Mouse (Mus musculus) hindbrain, embryonic 11.5 days (tissue): Measurements from ENCODE around the gene Paqr9. TPM values are rescaled to one million over a fixed set of nuclear protein-coding genes. Genes with fewer than 3 reads are reported as not detected.

ENCODE experiments used
- ATAC-seq: fragments of 200-750 bp; cut with Nextera tagmentation; 2 replicates; pipeline ENCODE4 v1.8.0; 2017; ENCODE audit warnings: mild to moderate bottlenecking, moderate TSS enrichment, moderate library complexity; ENCODE audit not compliant: low FRiP score
- DNase-seq: peaks from one replicate; pipeline ENCODE4 v3.0.0-alpha.2; 2015; ENCODE audit warnings: low spot score
- H3K27ac ChIP-seq: fragments of 300-500 bp; sonication (generic); 2 replicates; pipeline ENCODE4 v1.5.1; 2014; ENCODE audit warnings: mild to moderate bottlenecking, low read depth, low read length
- H3K27me3 ChIP-seq: fragments of 300-500 bp; sonication (generic); 2 replicates; pipeline ENCODE4 v1.6.1; 2014; ENCODE audit warnings: mild to moderate bottlenecking, low read length, moderate library complexity, mixed read lengths; ENCODE audit not compliant: control insufficient read depth, insufficient read depth
- H3K36me3 ChIP-seq: fragments of 300-500 bp; sonication (generic); 2 replicates; pipeline ENCODE4 v1.6.1; 2014; ENCODE audit warnings: mild to moderate bottlenecking, low read length, moderate library complexity, mixed read lengths; ENCODE audit not compliant: control insufficient read depth, insufficient read depth
- H3K4me1 ChIP-seq: fragments of 300-500 bp; sonication (generic); replicated peaks from 2 replicates; pipeline ENCODE4 v1.6.1; 2014; ENCODE audit warnings: low read length, mixed read lengths; ENCODE audit not compliant: control insufficient read depth, insufficient read depth
- H3K4me2 ChIP-seq: fragments of 300-500 bp; sonication (generic); replicated peaks from 2 replicates; pipeline ENCODE4 v1.6.1; 2014; ENCODE audit warnings: mild to moderate bottlenecking, low read depth, low read length
- H3K4me3 ChIP-seq: fragments of 300-500 bp; sonication (generic); 2 replicates; pipeline ENCODE4 v1.5.1; 2014; ENCODE audit warnings: low read depth, low read length
- H3K9ac ChIP-seq: fragments of 300-500 bp; sonication (generic); 2 replicates; pipeline ENCODE4 v1.6.1; 2014; ENCODE audit warnings: low read depth, low read length
- H3K9me3 ChIP-seq: fragments of 300-500 bp; sonication (generic); 2 replicates; pipeline ENCODE4 v1.6.1; 2016; ENCODE audit warnings: low read length; ENCODE audit not compliant: control insufficient read depth
- WGBS: fragments of 180-500 bp; shearing (Covaris S2); extraction: QIAGEN DNeasy Blood & Tissue Kit; methylation state at CpG from one replicate; pipeline ENCODE4 v1.1.7; 2014; 5-methylcytosine and 5-hydroxymethylcytosine counted together
- polyA plus RNA-seq: library from polyadenylated mRNA; unstranded; fragments of >200 nt; fragmentation: Nextera tagmentation; extraction: Ambion mirVana; gene quantifications from 2 replicates; pipeline ENCODE4 v1.2.1, GENCODE M21; 2014

Gene Paqr9
- polyA plus RNA-seq, 1 experiment from 2014 or later, result 0.37 TPM

GRCm38 (mm10) chr9:95521566-95521965, 37.9 kb upstream of the Paqr9 start:
- ATAC-seq (no peak), DNase-seq (peak; percentile 14)
- H3K9me3 ChIP-seq, result no peaks in the 10 kb centered on the region
- H3K4me3 ChIP-seq, result no peak overlapping the region
- no peak overlapping the region for H3K9ac ChIP-seq
- no peaks in the 10 kb centered on the region for H3K36me3 ChIP-seq
- H3K27ac ChIP-seq, result no peak overlapping the region
- no peaks in the 10 kb centered on the region for H3K27me3 ChIP-seq
- H3K4me1 ChIP-seq, result no peaks in the 10 kb centered on the region
- WGBS, result 51% methylated on average over 10 of the region's 10 CpGs
- no peak overlapping the region for H3K4me2 ChIP-seq

GRCm38 (mm10) chr9:95522561-95522960, 36.9 kb upstream of the Paqr9 start:
- no peak overlapping the region for H3K4me3 ChIP-seq

GRCm38 (mm10) chr9:95525376-95525775, 34.1 kb upstream of the Paqr9 start:
- H3K4me1 ChIP-seq, result no peaks in the 10 kb centered on the region
- no peak for ATAC-seq
- no peak for DNase-seq
- no peaks in the 10 kb centered on the region for H3K27me3 ChIP-seq
- H3K9me3 ChIP-seq, result no peaks in the 10 kb centered on the region
- 83% methylated on average over 6 of the region's 6 CpGs for WGBS
- no peaks in the 10 kb centered on the region for H3K36me3 ChIP-seq
- no peak overlapping the region for H3K4me3 ChIP-seq
- no peak overlapping the region for H3K27ac ChIP-seq
- H3K4me2 ChIP-seq, result no peak overlapping the region
- no peak overlapping the region for H3K9ac ChIP-seq

More at GRCm38 (mm10) chr9:95522561-95522960, 36.9 kb upstream of the Paqr9 start:
- H3K9ac ChIP-seq, result no peak overlapping the region
- WGBS, result 83% methylated on average over 2 of the region's 2 CpGs
- H3K4me2 ChIP-seq, result no peak overlapping the region
- H3K4me1 ChIP-seq, result no peaks in the 10 kb centered on the region
- no peaks in the 10 kb centered on the region for H3K27me3 ChIP-seq
- H3K36me3 ChIP-seq, result no peaks in the 10 kb centered on the region
- ATAC-seq, result no peak
- no peak for DNase-seq
- no peak overlapping the region for H3K27ac ChIP-seq
- H3K9me3 ChIP-seq, result no peaks in the 10 kb centered on the region

GRCm38 (mm10) chr9:95525961-95526360, 33.5 kb upstream of the Paqr9 start:
- H3K36me3 ChIP-seq, result no peaks in the 10 kb centered on the region
- ATAC-seq, result 0 out of 2 replicates have a peak, but pooled peaks have one; percentile 51
- no peaks in the 10 kb centered on the region for H3K27me3 ChIP-seq
- 13% methylated on average over 2 of the region's 2 CpGs for WGBS
- no peaks in the 10 kb centered on the region for H3K4me1 ChIP-seq
- H3K9ac ChIP-seq, result no peak overlapping the region
- no peak overlapping the region for H3K4me3 ChIP-seq
- DNase-seq, result peak; percentile 45
- no peak overlapping the region for H3K4me2 ChIP-seq
- H3K27ac ChIP-seq, result no peak overlapping the region
- no peaks in the 10 kb centered on the region for H3K9me3 ChIP-seq

- Histone ChIP-seq H3K4me2 (no peak overlapping the region), H3K36me3 (no peaks in the 10 kb centered on the region), H3K4me1 (no peaks in the 10 kb centered on the region), H3K4me3 (no peak overlapping the region), H3K27ac (no peak overlapping the region), H3K27me3 (no peaks in the 10 kb centered on the region), H3K9me3 (no peaks in the 10 kb centered on the region), H3K9ac (no peak overlapping the region)
- no peak for ATAC-seq
- no peak for DNase-seq
- WGBS, result 68% methylated on average over 2 of the region's 2 CpGs
Measured at GRCm38 (mm10) chr9:95527676-95528075, 31.8 kb upstream of the Paqr9 start.

- Histone ChIP-seq H3K4me2 (no peak overlapping the region), H3K4me1 (no peaks in the 10 kb centered on the region), H3K9ac (no peak overlapping the region), H3K4me3 (no peak overlapping the region), H3K9me3 (no peaks in the 10 kb centered on the region), H3K36me3 (no peaks in the 10 kb centered on the region), H3K27me3 (no peaks in the 10 kb centered on the region), H3K27ac (no peak overlapping the region)
- WGBS, result 67% methylated on average over 3 of the region's 3 CpGs
- DNase-seq, result no peak
- ATAC-seq, result no peak
Measured at GRCm38 (mm10) chr9:95531144-95531543, 28.3 kb upstream of the Paqr9 start.

DNA sequence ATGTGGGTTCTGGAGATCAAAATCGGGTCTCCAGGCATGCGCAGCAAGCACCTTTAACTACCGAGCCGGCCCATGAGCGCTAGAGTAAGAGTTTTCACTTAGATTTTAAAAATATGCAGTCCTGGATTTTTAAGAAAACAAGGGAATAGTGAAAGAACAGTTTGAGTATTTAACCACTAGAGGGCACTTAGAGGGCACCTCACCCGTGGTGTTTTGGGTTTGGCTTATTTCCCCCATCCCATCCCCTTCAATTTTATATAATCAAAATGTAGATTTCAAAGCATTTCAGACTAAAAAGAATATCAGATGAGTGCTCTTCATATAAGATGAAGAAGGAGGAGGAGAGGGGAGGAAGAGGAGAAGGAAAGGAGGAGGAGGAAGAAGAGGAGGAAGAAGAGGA, 25.6 kb upstream of the Paqr9 start:
- 43% methylated on average over 6 of the region's 6 CpGs for WGBS
- Histone ChIP-seq H3K4me2 (no peak overlapping the region), H3K9me3 (no peaks in the 10 kb centered on the region), H3K9ac (no peak overlapping the region), H3K36me3 (no peaks in the 10 kb centered on the region), H3K4me3 (no peak overlapping the region), H3K4me1 (no peaks in the 10 kb centered on the region), H3K27ac (no peak overlapping the region), H3K27me3 (no peaks in the 10 kb centered on the region)
- DNase-seq (no peak), ATAC-seq (no peak)

DNA sequence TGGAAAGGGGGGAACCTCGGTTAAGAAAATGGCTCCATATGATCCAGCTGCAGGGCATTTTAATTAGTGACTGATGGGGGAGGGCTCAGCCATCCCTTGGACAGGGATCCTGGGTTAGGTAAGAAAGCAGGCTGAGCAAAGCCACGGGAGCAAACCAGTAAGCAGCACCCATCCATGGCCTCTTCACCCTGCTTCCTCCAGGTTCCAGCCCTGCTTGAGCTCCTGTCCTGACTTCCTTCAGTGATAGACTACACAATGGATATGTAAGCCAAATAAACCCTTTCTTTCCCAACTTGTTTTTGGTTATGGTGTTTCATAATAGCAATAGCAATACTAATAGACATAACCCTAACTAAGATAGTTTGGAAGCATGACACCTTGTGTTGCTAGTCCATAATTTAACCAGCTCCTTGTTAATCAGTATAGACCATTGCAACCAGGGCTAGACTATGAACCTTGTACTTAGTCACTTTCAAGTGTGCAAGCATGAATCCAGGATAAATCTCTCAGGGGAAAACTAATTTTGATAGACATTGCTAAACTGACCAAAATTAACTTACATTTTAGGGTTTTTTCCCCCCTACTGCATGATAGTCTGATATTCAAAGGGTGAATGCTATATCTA, 20.2 kb upstream of the Paqr9 start:
- 74% methylated on average over 2 of the region's 2 CpGs for WGBS
- ATAC-seq, result no peak

GRCm38 (mm10) chr9:95540487-95540886, 19.0 kb upstream of the Paqr9 start:
- Histone ChIP-seq H3K36me3 (no peaks in the 10 kb centered on the region), H3K9ac (no peak overlapping the region), H3K9me3 (no peaks in the 10 kb centered on the region), H3K27ac (no peak overlapping the region), H3K4me1 (no peaks in the 10 kb centered on the region), H3K27me3 (no peaks in the 10 kb centered on the region), H3K4me2 (no peak overlapping the region), H3K4me3 (no peak overlapping the region)
- 64% methylated on average over 4 of the region's 4 CpGs for WGBS
- DNase-seq (peak; percentile 55), ATAC-seq (no peak)

More for the DNA sequence above, 20.2 kb upstream of the Paqr9 start:
- H3K4me1 ChIP-seq, result no peaks in the 10 kb centered on the region
- no peak overlapping the region for H3K9ac ChIP-seq
- H3K27me3 ChIP-seq, result no peaks in the 10 kb centered on the region
- H3K4me3 ChIP-seq, result no peak overlapping the region
- H3K36me3 ChIP-seq, result no peaks in the 10 kb centered on the region
- H3K27ac ChIP-seq, result no peak overlapping the region
- H3K4me2 ChIP-seq, result no peak overlapping the region
- DNase-seq, result no peak
- no peaks in the 10 kb centered on the region for H3K9me3 ChIP-seq
